Comparison of ENCODE assay signal across 23 mouse cellular contexts in genomic region chr9:52119212-52119611, GRCm38 (mm10).
"Had no signal": no experiment of that assay in that cellular context is flagged by ENCODE, and none has a peak within 500 bp of the region (broad histone marks: within the 10 kb centered on the region; RNA-seq: fewer than 3 reads in every experiment).

No protein-coding gene starts in this region.

- H3K9ac ChIP-seq: forebrain, postnatal 0 days; heart, embryonic 12.5 days; hindbrain, embryonic 13.5 days; hindbrain, embryonic 15.5 days; kidney, embryonic 15.5 days; limb, embryonic 12.5 days had no signal

- DNase-seq: forebrain, postnatal 0 days; gastrocnemius, postnatal 14 days; gastrocnemius, postnatal 36 days; heart, adult 18-20 months; heart, postnatal 10 days; kidney, adult 11 months; kidney, adult 2 months; kidney, adult 9 months; kidney, postnatal 14 days; kidney, postnatal 36 days; liver had no signal

- H3K4me1 ChIP-seq: heart, embryonic 10.5 days; heart, embryonic 12.5 days; hindbrain, embryonic 15.5 days; kidney, embryonic 15.5 days; limb, embryonic 10.5 days; limb, embryonic 12.5 days had no signal

- H3K27ac ChIP-seq: heart, embryonic 10.5 days; hindbrain, embryonic 13.5 days; hindbrain, embryonic 15.5 days; hindbrain, postnatal 0 days; kidney, embryonic 15.5 days; kidney, postnatal 0 days; layer of hippocampus, adult 2 months; left cerebral cortex, adult 2 months; limb, embryonic 10.5 days; limb, embryonic 12.5 days had no signal

- H3K27me3 ChIP-seq: heart, embryonic 12.5 days; hindbrain, embryonic 13.5 days; hindbrain, embryonic 15.5 days; kidney, embryonic 15.5 days; limb, embryonic 12.5 days had no signal

- ATAC-seq: forebrain, postnatal 0 days; hindbrain, postnatal 0 days; intestine, embryonic 16.5 days had no signal

- H3K4me3 ChIP-seq: heart, embryonic 10.5 days; heart, embryonic 12.5 days; hindbrain, embryonic 13.5 days; hindbrain, embryonic 15.5 days; kidney, embryonic 15.5 days; layer of hippocampus, adult 2 months; left cerebral cortex, adult 2 months; limb, embryonic 10.5 days; limb, embryonic 12.5 days had no signal

- H3K4me2 ChIP-seq: heart, embryonic 12.5 days; hindbrain, embryonic 13.5 days; hindbrain, embryonic 15.5 days; kidney, embryonic 15.5 days; limb, embryonic 12.5 days had no signal

- H3K9me3 ChIP-seq: heart, embryonic 10.5 days; heart, embryonic 12.5 days; hindbrain, embryonic 13.5 days; hindbrain, embryonic 15.5 days; kidney, embryonic 15.5 days; limb, embryonic 10.5 days; limb, embryonic 12.5 days had no signal
